Mouse (Mus musculus): ENCODE measurements around the gene Zmynd11.

- no peak for TF ChIP-seq CTCF (IDR thresholded peaks at IDR 0.05; ENCODE audit: borderline replicate concordance, extremely low read depth, insufficient read depth, insufficient read length)
- no peak for TF ChIP-seq POLR2A (IDR thresholded peaks at IDR 0.05; ENCODE audit: borderline replicate concordance, extremely low read depth, insufficient read depth, insufficient read length, poor library complexity, severe bottlenecking)
These were observed 36.1 kb downstream of the Zmynd11 start for GRCm38 (mm10) chr13:9729073-9729472.
